Mouse (Mus musculus) liver, embryonic 14.5 days (tissue): ENCODE data around the gene U2af1.

Source experiments
- CTCF ChIP-seq: IDR thresholded peaks from 2 replicates; pipeline ENCODE4 v1.5.1; 2016; ENCODE audit warnings: antibody characterized with exemption, low read depth, control low read depth
- EP300 ChIP-seq: IDR thresholded peaks from 2 replicates; pipeline ENCODE4 v1.6.1; 2016; ENCODE audit warnings: antibody characterized with exemption, low read depth

DNA sequence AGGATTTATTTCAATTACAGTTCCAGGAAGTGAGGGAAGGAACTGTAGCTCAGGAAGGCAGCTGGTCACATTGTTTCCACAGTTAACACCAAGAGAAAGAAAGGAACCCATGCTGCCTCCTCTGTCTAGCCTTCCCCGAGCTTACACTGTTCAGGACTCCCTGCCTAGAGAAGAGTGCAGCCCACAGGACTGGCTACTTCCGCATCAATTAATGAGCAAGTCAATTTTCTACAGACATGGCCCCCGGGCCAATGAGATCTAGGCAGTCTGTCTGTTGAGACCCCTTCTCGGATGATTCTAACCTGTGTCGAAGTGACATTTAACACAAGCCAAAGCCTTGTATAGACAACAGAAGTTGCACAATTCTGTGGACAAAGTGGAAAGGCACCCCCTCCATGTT, 23.8 kb downstream of the U2af1 start:
- TF ChIP-seq CTCF (no peak), EP300 (no peak)
